Mouse (Mus musculus): Measurements from ENCODE around the gene Hoxb3.

Gene Hoxb3

GRCm38 (mm10) chr11:96323154-96323553 is at the start of gene Hoxb3:
TSS of gene Hoxb3 (plus strand) at chr11:96323326.
- DNase-seq: no peak

- DNase-seq: no peak
These were observed 48.7 kb upstream of the Hoxb3 start for GRCm38 (mm10) chr11:96274428-96274827.

- DNase-seq: no peak
These were observed 47.2 kb upstream of the Hoxb3 start for GRCm38 (mm10) chr11:96275896-96276295.

GRCm38 (mm10) chr11:96277151-96278044 is 45.7 kb upstream of the Hoxb3 start:
- no peak for DNase-seq

GRCm38 (mm10) chr11:96278324-96278723 is 44.8 kb upstream of the Hoxb3 start:
- no peak for DNase-seq

- DNase-seq: peak; percentile 59
These were observed 44.4 kb upstream of the Hoxb3 start for GRCm38 (mm10) chr11:96278773-96279172.

- DNase-seq: no peak
These were observed 43.5 kb upstream of the Hoxb3 start for GRCm38 (mm10) chr11:96279421-96280233.

- DNase-seq: no peak
These were observed 42.4 kb upstream of the Hoxb3 start for GRCm38 (mm10) chr11:96280399-96281378.

- no peak for DNase-seq
These were observed 41.7 kb upstream of the Hoxb3 start for GRCm38 (mm10) chr11:96281396-96281795.

- DNase-seq: no peak
These were observed 41.1 kb upstream of the Hoxb3 start, which contains the start of gene Hoxb8 for GRCm38 (mm10) chr11:96281855-96282570. TSS of gene Hoxb8 (plus strand) at chr11:96281905.

GRCm38 (mm10) chr11:96282795-96283430 is 40.2 kb upstream of the Hoxb3 start:
- DNase-seq: no peak

GRCm38 (mm10) chr11:96284041-96284749 is 38.9 kb upstream of the Hoxb3 start:
- no peak for DNase-seq

GRCm38 (mm10) chr11:96284774-96285734 is 38.1 kb upstream of the Hoxb3 start:
- DNase-seq: no peak

GRCm38 (mm10) chr11:96285771-96286738 is 37.1 kb upstream of the Hoxb3 start, which contains the start of gene Hoxb7:
TSS of gene Hoxb7 (plus strand) at chr11:96286623.
- no peak for DNase-seq

- no peak for DNase-seq
These were observed 36.3 kb upstream of the Hoxb3 start for GRCm38 (mm10) chr11:96286739-96287385.

- DNase-seq: no peak
These were observed 35.7 kb upstream of the Hoxb3 start for GRCm38 (mm10) chr11:96287411-96287810.

GRCm38 (mm10) chr11:96288455-96289221 is 34.5 kb upstream of the Hoxb3 start:
- DNase-seq: no peak

Measured in cerebellum, adult 11-12 months (tissue).